9 mouse cellular contexts compared by ENCODE assay signal in the genomic region with DNA sequence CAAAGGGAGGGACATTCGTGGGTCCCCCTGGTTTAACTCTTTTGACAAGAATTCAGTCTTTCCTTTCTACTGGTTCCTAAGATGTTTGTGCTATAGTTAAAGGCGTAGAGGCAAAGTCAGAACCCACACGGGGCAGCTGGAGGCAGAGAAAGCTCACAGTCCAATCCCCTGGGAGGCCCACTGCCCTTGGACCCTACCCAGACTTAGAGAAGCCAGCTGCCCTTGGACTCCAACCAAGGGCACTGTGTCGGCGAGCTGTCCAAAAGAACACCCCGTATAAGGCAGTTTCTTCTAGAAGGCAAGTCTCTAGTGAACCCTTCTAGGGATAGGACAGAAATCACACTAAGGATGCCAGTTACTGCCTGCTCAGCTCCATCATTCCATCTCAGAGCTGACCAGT. TPM values are rescaled to one million over a fixed set of nuclear protein-coding genes. Genes with fewer than 3 reads are reported as not detected.
A peak's percentile ranks its signal among the peaks of the same experiment; 100 is the strongest.
DNase-seq lines count a peak whose midpoint lies in the region.
"Had no signal": no experiment of that assay in that cellular context is flagged by ENCODE, and none has a peak within 500 bp of the region (broad histone marks: within the 10 kb centered on the region; RNA-seq: fewer than 3 reads in every experiment).

No protein-coding gene starts in this region.

- DNase-seq in gastrocnemius, adult 18-20 months (ENCODE audit: low spot score): peak; percentile 39
- no peak for DNase-seq in gastrocnemius, adult 8-10 months (ENCODE audit: low spot score in 2 of 2)
- peak; percentile 77 for DNase-seq in adrenal gland, postnatal 10 days
- DNase-seq in kidney, adult 8-10 months: peak; percentile 74 to 85
- DNase-seq in ovary, adult 18-20 months (ENCODE audit: low spot score): peak; percentile 71
- no peak for DNase-seq in layer of hippocampus, adult 18-20 months (ENCODE audit: low spot score in 2 of 2)
- no peak for DNase-seq in cerebellum, adult 9-11 months
- DNase-seq in spleen, postnatal 14 days (ENCODE audit: low spot score in 2 of 2): no peak
- DNase-seq: B cell, adult 2 months had no signal

RNA-seq across cellular contexts. Expression of gene Igfbp7, which starts 7.0 kb away (rescaled TPM):
- total RNA-seq in gastrocnemius, adult 18-20 months (2021): 10 to 100 TPM; 63.6 to 75.9 TPM
- total RNA-seq in gastrocnemius, adult 8-10 months (2022): 10 to 100 TPM; 34.1 to 69.3 (median 46.6) TPM
- total RNA-seq in adrenal gland, postnatal 10 days (2021): 100 to 1,000 TPM; 664 to 746 TPM
- 10 to 100 TPM; 21.4 to 23.5 TPM for total RNA-seq in layer of hippocampus, adult 18-20 months (2021)

Comparison
In these comparisons a context has a peak if more than half of its experiments do, and no peak if none do; other contexts are left out.
1. DNase-seq: peak in gastrocnemius, adult 18-20 months (single experiment), adrenal gland, postnatal 10 days (single experiment), kidney, adult 8-10 months (2 of 2) and ovary, adult 18-20 months (single experiment); none in gastrocnemius, adult 8-10 months (0 of 2), layer of hippocampus, adult 18-20 months (0 of 2), cerebellum, adult 9-11 months (single experiment) and spleen, postnatal 14 days (0 of 2).
2. RNA of gene Igfbp7, which starts 7.0 kb away (total RNA-seq): 664 to 746 TPM in adrenal gland, postnatal 10 days; 63.6 to 75.9 TPM in gastrocnemius, adult 18-20 months, 34.1 to 69.3 TPM in gastrocnemius, adult 8-10 months and 21.4 to 23.5 TPM in layer of hippocampus, adult 18-20 months; every median in the first group is over 4 times any median in the second.